Mouse (Mus musculus) kidney, adult 10 weeks (tissue): ENCODE data around the gene Slc18b1. TPM values are rescaled to one million over a fixed set of nuclear protein-coding genes. Genes with fewer than 3 reads are reported as not detected.

Experiments used
- polyA plus RNA-seq: library from polyadenylated mRNA; stranded (reverse); fragments of 350-450 nt; fragmentation: Illumina TruSeq; extraction: RNeasy Lipid Tissue Mini Kit (QIAGEN cat#74804); gene quantifications from one replicate; pipeline ENCODE4 v1.2.3, GENCODE M21; 2014; ENCODE audit warnings: low read depth, low replicate concordance

Slc18b1 gene
- 26.8 TPM for polyA plus RNA-seq

DNA sequence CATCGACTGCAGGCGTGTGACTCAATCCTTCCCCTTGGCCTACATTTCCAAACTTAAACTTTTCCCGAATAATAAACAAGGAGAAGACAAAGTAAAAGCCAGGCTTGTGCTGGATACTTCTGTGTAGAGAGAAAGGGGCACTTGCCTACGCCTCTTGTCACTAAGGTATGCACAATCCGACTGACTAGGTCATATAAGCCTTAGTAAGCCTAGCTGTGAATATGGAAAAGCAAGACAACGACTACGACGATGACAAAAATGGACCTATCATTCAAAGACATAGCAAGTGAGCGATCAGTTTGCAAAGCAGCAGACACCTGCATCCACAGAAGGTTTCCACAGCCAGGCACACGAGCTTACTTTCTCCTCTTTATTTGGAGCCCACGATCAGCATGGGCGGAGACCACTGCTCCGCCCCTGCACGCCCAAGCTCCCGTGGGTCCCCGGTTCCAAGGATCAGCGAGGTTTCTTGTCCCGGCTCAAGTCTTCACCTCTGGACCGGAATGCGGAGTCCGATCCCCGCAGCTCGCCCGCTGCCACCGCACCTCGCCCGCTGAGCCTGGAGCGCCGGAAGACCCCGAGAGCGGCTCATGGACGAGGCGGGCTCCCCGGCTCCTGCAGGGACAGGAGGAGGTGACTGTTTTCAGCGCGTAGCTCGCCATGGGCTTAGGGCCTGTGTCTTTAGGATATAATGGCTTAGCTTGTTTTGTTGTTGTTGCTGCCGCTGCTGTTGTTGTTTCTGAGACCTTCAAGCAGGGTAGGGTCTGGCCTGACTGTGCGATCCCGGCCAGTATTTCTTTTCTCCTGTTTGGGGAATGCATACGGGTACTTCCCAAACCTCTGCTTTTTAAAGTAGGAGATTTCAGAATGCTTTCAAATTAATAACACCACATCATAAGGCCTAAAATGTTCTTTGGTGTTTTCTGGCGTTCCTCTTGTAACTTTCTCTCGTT lies at the start of gene Slc18b1:
Slc18b1 (plus strand) TSS at position 436 of the 953 bp plus-strand sequence.

DNA sequence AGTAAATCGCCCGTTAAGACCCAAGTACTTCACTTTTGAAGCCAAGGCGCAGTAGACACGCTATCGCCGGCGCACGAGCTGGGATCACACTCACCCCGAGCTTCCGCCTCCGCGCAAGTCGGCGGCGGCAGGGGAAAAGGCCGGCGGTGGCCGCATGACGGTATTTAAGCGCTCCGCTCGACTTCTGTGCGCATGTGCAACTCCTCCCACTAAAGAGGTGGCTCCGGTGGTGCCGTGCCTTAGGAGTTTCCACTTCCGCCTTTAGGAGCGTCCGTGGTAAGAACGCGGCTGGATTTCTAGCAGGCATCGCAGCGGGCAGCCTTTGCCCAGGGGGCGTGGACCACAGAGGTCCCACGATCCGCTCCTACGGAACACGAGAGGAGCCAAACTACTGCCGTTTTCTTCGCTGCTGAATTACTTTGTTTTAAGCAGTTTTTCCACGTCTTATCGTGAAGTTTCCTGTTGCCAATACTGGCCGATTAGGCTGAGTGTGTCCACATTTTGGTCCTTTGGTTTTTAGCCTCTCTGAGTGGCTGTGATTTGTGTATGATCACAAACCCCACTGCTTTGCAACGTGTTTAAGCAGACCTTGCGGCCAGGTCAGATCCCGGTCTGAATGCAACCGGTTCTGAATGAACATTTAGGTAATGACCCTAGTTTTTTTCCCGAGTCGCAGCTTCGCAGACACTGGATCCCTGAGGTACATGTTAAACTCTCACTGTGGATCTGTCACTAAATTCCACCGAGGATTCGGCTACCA lies 9.5 kb upstream of the Slc18b1 start, which contains the start of gene Rps12:
Rps12 (minus strand) TSS at position 214 of the 760 bp plus-strand sequence.

DNA sequence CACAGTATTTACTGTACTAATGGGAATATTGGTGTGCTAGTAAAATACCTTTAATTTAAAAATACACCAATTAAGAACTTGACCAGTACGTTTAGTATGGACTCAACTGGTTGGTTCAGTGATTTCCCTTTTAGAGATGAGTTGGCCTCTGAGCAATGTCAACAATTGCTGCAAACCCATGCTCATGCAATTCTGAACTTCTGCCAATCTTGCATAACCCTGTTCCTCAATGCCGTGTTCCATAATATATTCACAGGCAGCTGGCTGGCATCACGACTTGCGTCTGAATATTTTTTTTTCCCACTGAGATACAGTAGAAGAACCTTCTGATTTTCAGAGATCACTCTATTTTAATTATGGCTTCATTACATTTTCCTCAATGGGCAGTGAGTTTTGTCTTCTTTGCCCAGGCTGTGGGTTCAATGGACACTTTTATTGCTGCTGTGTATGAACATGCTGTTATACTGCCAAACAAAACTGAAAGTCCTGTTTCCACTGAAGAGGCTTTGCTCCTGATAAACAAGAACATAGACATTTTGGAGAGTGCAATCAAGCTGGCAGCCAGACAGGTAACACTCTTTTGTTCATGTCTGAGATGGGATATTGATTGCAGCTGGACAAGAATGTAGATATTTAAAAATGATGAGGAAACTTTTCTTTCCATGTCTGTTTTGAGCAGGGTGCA lies 54.6 kb downstream of the Slc18b1 start, which contains the start of gene Vnn3:
Vnn3 (plus strand) TSS at position 235 of the 685 bp plus-strand sequence.

Other genes with a start within 250 kb of the Slc18b1 start
- gene Rps12, start 9.7 kb upstream of the Slc18b1 start, polyA plus RNA-seq = 253 TPM
- gene Vnn3, start 54.5 kb downstream of the Slc18b1 start, polyA plus RNA-seq = not detected
- gene Vnn1, start 97.7 kb downstream of the Slc18b1 start, polyA plus RNA-seq = 162 TPM
- gene Taar1, start 123.4 kb downstream of the Slc18b1 start, polyA plus RNA-seq = not detected
- gene Taar2, start 141.6 kb downstream of the Slc18b1 start, polyA plus RNA-seq = not detected
- not detected for gene Taar3, start 152.6 kb downstream of the Slc18b1 start, polyA plus RNA-seq
- not detected for gene Taar4, start 163.5 kb downstream of the Slc18b1 start, polyA plus RNA-seq
- not detected for gene Taar5, start 173.7 kb downstream of the Slc18b1 start, polyA plus RNA-seq
- gene Taar6, start 188.7 kb downstream of the Slc18b1 start, polyA plus RNA-seq = not detected
- not detected for gene Taar7a, start 196.5 kb downstream of the Slc18b1 start, polyA plus RNA-seq
- gene Taar7b, start 203.0 kb downstream of the Slc18b1 start, polyA plus RNA-seq = not detected
- not detected for gene Taar7d, start 230.2 kb downstream of the Slc18b1 start, polyA plus RNA-seq
- not detected for gene Taar7e, start 240.6 kb downstream of the Slc18b1 start, polyA plus RNA-seq